Mouse (Mus musculus) adrenal gland, postnatal 36 days (tissue): ENCODE results near the gene Mapkap1. TPM values are rescaled to one million over a fixed set of nuclear protein-coding genes. Genes with fewer than 3 reads are reported as not detected.

ENCODE experiments used
- DNase-seq, 2 experiments: peaks; one replicate each; pipeline ENCODE4 v3.0.0; 2021; ENCODE audit warnings: mixed read lengths in 1 of 2
- total RNA-seq, 2 experiments: library from RNA; stranded (reverse); gene quantifications; 2 replicates each; pipeline ENCODE4 v1.2.3; 2021

Gene Mapkap1
- total RNA-seq, 2 experiments from 2014 or later, result 77.5 to 88.6 TPM

DNA sequence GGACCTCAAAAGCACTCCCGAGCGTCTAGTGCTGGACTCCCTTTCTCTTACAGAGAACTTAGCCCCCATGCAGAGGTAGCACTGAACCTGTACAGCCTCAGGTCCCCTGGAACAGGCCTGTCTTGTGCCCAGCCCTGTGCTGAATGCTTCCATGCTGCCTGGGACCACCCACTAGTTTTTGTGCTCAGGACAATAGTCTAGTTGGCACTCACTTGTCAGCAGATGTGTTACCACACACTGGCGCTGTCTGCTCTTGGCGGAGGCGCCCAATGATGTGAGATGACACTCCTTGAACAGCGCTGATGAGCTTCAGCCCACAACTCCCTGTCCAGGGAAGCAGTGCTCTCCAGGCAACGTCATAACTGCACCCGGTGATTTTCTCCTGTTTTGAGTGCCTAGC lies 182.0 kb downstream of the Mapkap1 start:
- DNase-seq, result no peak

DNA sequence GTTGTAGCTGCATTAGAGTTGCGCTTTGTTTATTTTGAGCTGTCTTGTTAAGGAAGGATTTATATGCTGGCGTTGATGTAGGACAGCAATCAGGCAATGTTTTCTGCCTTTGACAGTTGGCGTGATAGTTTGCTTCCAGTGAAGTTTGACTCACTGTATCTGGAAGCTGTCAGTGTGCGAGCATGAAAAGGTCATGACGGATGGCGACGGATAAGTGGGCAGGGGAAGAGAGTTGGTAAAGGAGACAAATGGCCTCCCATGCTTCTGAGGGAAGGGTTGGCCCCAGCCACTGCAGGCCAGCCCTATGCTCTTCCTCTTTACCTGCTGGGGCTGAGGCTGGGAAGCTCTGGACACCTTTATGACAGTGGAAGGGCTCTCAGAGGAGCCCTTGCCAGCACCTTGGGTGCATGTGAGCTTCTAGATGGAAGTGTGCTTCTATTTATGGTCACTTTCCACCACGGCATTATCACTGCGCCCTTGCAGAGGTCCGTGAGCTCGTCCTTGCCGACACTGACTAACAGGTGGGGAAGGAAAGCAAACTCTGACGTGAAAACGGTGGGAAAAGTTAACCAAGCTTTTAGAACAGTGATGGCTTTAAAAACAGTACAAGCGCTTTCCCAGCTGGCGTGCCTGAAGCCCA lies 185.3 kb downstream of the Mapkap1 start:
- peak; percentile 53 to 67 for DNase-seq

DNA sequence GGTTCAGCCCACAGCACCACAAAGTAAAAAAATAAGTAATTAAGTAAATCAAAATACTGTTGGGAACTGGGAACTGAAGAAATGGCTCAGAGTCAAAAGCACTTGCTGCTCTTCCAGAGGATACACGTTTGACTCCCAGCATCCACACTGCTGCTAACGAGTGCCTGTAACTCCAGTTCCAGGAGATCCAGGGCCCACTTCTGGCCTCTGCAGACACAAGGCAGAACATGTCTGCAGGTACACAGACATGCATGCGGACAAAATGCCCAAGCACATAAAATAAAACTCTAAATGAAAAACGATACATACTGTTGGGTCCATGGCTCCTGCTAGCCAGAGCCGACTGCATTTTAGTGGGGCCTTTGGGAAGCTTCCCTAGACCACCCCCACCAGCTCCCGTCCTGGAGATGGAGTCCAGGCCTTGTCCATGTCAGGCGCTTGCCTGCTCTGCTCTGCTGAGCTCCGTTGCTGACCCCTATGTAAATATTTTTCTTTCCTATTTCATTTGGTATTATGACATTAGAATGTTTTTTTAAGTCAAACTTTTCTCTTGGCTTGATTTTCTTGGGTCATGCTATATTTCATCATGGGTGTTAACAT lies 185.9 kb downstream of the Mapkap1 start:
- no peak for DNase-seq

DNA sequence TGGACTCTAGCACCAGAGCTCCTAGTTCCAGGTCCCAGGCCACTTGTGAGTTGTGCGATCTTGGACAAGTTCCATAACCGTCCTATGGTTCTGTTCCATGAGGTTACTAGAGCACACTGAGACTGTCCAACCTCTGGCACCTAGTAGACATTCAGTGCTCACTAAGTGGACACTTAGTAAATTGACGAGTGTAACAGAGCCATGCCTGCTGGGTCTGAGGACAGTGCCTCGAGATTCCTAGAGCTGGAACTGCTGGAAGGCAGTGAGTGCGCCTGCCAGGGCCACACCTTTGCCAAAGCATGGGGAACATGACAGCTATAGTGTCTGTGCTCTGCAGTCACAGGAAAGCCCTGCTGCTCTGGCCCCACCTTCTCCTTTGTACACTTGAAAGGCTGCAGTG lies 187.4 kb downstream of the Mapkap1 start:
- DNase-seq, result no peak

DNA sequence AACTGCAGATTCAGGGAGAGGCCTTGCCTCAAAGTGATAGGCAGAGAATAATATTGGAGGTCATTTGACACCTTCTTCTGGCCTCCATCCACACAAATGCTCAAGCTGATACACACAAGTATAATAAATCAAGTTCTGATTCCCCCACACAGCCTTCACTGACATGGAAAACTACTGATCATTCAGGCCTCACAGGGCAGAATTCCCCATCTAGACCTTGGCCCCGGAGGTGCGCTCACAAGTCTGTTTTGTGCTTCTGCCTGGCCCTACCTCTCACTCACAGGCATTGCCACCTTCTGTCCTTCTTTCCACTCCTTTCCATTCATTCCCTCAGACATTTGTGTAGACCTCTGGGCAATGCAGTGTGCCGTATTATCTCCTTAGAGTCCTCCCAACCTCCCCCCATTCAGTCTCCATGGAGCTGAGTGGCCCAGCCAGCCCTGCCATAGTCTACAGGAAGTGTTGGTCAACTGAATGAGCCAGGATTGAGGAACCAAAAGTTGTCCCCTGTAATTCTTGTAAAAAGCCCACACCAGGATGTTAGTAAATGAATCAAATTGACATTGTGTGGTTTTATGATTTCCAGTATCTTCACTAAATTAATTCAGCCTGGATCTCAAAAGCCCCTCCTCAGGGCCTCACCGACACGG lies 193.2 kb downstream of the Mapkap1 start:
- peak; percentile 39 for DNase-seq

DNA sequence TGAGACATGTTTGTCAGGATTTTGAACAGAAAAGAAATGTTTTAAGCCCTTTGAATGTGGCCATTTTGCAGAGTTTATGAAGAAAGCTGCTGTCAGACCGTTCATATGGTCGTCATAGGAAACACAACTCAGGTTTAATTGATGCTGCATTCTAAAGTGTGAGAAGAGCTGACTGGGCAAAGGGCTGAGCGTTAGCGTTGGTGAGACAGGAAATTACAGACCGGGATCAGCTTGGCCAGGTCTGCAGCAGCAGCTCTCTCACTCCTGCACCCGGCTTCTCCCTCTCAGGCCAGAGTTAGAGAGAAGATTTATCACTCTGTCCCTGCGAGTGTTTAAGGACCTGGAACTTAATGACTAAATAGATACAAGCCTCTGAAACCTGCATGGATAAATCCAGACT lies 194.2 kb downstream of the Mapkap1 start:
- DNase-seq, result no peak

DNA sequence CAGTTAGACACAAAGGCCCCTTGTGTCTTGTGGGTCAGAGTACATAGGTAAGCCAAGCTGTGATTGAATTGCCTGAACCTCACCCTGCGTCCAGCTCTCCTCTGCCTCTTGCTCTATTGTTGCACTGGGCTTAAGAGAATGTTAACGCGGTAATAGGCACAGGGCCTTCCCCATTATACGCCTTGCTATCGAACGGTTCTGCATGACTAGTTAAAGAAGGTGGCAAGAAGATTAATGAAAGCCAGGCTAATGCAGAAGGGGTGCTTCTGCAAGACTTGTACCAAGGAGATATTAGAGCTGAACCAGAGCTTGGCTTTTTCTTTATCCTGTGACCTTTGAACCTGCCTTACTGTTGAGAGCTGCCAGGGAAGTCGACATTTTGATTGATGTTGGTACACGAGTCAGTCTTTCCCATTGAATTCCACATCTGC lies 195.6 kb downstream of the Mapkap1 start:
- DNase-seq, result no peak

DNA sequence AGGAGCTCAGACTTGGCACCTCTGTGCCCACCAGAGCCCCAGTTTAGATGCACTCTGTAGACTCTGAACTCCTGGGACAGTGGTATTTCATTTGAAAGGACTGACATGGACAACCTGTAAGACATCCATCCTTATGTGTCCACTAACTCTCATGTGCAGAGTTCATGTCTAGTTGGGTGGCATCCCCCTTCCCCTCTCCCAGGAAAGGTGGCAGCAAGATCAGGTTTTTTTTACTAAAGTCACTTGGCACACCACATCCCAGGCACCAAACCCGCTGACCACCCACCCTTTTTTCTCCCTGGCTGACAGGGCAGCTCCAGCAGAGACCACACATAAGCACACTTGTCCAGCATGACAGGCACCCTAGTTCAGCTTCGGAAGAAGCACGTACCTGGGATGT lies 196.3 kb downstream of the Mapkap1 start:
- no peak for DNase-seq

DNA sequence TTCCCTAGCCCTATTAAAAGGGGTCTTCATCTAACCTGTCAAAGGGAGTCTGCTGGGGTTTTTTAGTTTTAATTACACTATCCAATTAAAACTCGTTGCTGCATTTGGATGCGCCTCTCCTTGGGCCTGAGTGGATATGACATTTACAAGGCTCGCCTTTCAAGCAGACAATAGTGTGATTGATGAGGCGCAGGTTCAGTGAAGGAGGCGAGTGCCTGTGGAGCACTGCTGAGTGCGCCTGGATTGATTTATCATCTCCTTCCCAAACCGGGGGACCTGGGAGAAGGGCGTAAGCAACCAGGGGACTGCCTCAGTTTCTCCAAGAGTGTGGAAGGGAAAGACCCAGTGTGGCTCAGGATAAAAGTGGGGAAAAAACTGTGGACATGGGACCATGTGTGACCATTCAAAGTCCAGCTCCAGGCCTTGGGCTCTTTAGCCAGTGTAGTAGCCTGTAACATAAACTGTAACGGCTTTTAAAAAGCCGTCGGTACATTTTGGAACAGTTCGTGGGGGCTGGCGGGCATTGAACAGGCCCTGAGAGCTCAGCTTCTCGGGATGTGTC lies 197.2 kb downstream of the Mapkap1 start:
- no peak for DNase-seq

DNA sequence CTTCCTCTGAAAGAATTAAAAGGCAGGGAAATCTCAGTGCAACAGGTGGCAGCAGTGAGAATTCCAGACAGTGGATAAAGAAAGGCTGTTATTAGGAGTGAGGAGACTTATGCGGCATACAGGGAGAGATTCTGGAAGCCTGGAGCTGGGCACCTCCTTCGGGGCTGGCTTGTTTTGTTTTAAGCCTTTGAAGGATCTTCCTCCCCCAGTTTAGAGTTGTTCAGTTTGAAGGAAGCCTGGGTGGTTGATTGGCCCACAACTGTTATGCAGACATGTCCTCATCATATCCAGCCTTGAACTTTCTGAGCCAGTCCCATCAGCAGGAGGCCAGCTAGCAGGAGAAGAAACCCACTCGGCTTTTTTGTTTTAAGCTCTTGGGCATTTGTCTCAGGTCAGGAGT lies 198.5 kb downstream of the Mapkap1 start:
- DNase-seq, result peak; percentile 29 to 45

DNA sequence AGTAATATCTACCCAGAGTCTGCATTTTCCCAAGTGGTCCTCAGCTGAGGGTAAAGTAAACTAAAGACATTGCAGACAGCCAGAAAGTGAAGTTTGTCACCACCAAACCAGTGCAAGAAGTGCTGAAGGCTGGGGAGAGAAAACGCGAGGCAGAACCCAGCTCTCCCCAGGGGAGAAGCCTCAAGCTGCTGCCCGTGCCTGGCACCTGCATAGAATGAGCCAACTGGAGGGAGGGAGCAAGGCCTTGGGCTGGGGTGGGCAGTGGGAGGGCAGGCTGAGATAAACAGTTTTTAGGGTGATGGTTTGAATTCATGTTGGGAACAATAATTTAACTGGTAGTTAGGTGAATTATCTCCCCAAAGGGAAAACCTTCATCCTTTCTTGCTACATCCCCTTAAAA lies 202.3 kb downstream of the Mapkap1 start:
- DNase-seq, result no peak

DNA sequence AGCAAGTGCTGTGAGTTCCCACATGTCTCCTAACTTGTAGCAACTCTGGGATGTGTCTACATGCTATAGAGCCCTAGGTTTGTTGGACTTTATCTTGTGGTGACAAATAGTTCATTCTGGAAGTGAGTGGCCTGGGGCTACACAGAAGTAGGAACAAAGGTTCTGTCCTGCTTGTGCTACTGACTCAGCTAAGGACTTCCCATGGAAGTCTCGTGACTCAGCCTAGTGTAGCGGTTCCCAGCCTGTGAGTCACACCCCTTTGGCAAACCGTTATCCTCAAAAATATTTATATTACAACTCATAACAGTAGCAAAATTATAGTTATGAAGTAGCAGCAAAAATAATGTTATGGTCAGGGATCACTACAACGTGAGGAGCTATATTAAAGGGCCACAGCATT lies 202.9 kb downstream of the Mapkap1 start:
- peak; percentile 59 for DNase-seq

DNA sequence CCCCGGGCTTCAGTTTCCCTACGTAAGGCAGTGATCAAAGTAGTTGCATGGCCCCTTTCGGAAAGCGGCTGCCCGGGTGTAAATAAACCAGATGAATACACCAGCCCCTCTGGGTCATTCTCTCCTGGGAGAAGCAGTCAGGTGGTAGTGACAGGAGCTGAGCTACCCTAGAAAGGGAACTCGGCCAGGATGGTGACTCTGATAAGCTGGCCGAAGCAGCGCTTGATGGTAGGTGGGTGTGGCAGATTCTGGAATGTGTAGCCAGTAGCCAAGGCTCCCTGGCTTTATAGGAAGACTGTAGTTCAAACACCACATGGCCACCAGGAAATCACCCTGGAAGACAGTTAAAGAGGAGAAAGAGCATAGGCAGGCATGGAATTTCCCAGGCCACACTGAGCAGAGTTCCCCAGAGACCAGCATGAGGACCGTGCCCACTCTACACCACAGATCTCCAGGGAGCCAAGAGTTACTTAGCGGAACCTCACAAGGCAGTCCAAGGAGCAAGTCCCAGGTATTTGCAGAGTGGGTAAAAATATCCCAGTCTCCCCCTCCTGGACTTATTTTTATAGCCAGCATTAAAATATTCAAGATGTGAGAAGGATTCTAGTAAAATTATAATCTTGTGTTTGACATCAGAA lies 214.3 kb downstream of the Mapkap1 start:
- DNase-seq, result no peak

DNA sequence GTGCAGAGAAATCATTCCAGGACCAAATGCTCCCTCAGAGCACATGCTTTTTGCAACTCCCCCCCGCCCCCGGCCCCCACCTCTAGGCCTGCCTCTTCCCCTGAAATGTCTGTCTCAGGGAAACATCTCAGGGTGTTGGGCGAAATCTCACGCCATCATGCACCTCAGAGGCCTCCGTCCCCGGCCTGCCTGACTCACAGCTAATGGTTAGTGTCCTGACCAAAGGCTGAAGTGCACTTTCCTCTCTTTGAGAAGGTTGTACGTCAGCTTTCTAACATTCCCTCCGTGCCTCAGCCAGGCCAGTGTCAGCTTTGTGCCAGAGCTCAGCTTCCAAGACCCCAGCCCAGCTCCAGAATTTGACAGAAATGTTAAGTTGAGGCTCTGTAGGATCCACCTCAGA lies 214.9 kb downstream of the Mapkap1 start:
- no peak for DNase-seq

DNA sequence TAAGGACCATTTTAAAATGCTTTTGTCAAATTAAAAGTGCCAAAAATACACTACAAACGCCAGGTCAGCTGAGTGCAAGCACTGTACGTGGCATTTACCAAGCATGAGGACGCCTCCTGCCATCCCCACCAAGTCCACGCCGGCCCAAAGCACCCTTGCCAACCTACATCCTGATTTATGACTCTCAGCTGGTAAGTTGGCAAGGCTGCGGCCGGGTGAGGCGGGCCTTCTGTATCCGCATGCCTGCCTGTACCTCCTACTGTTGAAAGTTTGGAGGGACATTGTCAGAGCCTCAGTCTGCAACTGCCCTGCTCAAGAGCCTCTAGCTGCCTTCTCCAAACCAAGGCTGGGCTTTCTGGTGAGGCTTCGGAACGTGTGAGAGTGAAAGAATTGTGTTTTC lies 215.9 kb downstream of the Mapkap1 start:
- peak; percentile 80 to 83 for DNase-seq

DNA sequence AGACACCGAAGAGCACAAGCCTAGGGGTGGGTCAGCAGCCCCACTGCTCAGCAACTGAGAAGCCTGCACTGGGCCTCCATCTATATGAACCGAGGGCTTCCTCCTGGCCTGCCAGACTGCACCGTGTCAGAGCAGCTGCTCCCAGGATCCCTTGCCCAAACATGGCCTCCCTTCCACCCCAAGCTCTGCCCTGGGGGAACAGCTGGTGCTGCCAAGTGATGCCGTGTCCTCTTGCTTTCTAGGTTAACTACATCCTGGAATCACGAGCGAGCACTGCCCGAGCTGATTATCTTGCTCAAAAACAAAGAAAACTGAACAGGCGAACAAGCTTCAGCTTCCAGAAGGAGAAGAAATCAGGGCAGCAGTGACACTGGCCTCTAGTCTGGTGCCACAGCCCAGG lies 216.6 kb downstream of the Mapkap1 start:
- DNase-seq, result no peak

DNA sequence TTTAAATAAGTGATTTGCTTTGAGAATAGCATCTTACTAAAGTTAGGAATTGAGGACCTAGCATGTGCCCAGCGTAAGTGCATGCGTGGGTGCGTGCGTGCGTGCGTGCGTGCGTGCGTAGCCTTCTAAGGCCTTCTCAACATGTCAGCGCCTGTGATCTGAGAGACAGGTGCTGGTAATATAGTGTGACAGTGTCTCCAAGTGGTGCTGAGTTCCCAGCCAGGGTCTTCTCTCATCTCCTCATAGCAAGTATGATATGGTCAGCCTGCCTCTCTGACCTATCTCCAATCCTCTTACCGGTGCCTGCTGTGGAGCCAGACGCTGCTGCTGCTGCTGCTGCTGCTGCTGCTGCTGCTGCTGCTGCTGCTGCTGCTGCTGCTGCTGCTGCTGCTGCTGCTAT lies 217.5 kb downstream of the Mapkap1 start:
- no peak for DNase-seq

DNA sequence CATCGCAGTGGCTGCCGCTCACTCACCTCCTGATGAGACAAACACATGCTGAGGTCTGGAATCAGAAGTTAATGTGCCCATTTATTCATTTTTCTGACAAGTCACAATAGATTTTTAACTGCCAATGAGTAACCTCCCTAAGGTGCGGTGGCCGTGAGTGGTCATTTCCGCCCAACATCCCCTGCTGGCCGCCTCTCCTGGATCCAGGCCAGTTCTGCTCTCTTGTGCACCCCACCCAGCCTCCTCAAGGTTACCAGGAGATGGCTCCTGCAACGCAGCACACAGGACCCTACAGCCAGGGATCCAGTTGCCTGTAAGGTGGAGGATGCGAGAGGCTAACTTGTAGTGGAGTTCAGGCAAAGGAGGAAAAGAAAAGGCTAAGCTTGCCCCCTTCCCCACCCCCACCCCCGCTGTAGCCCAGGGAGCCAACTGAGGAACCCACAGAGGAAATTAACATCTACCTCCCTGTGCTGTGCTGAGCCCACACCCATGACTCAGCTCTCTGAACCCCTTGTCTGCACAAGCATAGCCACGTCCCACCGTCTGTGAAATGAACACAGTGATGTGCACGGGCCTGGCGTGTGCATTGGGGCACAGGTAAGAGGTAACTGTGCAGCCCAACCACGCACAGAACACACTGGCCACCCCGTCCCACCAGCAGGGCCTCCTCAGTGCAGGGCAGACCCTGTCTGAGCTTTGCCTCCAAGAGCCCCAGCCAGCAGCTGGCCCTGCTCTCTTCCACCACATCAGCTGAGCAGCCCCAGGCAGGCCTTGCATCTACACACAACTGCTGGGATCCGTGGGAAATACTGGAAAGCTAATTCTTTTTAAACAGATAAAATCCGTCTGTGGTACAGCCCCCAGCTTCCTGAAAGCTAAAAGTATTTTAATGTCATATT lies 221.0 kb downstream of the Mapkap1 start:
- peak; percentile 26 to 53 for DNase-seq

DNA sequence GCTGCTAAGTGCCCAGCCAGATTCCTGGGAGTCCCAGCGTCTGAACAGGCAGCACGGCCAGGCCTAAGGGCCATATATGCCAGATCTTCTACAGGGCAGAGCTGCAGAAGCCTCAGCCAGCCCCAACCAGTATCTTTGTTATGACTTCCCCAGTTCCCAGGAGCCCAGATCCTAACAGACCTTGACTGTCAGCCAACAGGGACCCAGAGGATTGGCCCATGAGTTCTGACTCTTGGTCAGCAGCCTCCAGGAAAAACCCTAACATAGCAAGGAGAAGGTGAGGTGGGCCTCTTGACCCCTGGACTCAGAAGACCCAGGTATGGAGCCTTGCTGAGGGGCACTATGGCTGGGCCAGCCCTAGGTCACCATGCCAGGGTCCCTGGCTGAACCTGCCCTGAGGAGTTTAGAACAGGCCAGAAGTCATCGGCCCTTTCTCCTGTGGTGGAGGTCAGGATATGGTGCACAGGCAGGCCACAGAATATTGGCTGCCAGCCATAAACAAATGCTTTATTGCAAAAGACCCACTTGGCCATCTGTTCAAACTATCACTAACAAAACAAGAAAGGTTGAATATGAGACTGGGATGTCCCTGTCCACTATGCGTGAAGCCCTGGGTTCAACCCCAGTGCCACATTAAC lies 222.5 kb downstream of the Mapkap1 start:
- DNase-seq, result peak; percentile 39 to 66

DNA sequence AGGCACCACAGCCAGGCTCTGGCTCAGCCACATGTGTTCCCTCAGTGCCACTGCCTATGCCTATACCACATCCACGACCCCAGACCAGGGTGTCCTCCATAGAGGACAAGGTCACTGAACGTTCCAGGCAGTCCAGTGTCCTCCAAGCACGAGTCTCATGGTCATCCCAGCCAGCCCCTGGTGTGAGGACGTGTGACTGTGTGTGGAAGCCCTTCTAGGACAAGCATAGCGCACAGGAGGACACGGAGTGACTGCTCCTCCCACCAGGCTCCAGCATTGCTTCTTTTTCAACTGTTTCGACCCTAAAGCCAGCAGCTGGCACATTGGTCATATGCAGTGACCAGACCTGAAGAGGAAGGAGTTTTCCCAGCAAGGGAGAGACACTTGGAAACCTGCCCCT lies 223.2 kb downstream of the Mapkap1 start:
- DNase-seq, result peak; percentile 56 to 60

DNA sequence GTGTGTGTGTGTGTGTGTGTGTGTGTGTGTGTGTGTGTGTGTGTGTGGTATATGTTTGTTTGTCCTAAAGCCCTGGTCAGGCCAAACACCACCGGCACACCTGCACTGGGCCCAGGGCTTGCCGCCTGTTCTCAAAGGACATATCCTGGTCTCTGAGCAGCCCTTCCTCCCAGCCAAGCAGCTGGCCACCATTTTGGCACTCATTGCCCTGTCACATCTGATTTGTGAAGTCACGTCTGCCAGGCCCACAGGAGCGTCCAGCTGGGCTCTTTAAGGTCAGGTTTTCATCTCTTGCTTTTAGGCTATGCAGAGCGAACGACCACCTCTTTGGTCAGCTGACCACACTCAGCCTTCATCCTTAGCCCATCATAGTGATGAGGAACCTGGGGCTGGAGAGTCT lies 223.9 kb downstream of the Mapkap1 start:
- DNase-seq, result peak in 1 of 2 experiments; percentile 42
